Mouse (Mus musculus) NIH3T3 (cell line): Measurements from ENCODE around the gene Klhl32.

ENCODE experiments used
- DNase-seq: peaks from one replicate; pipeline ENCODE4 v3.0.0-alpha.2; 2012; ENCODE audit warnings: low read depth

The Klhl32 gene

GRCm38 (mm10) chr4:24630430-24630829 lies 220.5 kb downstream of the Klhl32 start:
- peak; percentile 12 for DNase-seq

GRCm38 (mm10) chr4:24627871-24628270 lies 223.1 kb downstream of the Klhl32 start:
- no peak for DNase-seq

- peak; percentile 36 for DNase-seq
Observed at GRCm38 (mm10) chr4:24626686-24627085, 224.2 kb downstream of the Klhl32 start.

DNA sequence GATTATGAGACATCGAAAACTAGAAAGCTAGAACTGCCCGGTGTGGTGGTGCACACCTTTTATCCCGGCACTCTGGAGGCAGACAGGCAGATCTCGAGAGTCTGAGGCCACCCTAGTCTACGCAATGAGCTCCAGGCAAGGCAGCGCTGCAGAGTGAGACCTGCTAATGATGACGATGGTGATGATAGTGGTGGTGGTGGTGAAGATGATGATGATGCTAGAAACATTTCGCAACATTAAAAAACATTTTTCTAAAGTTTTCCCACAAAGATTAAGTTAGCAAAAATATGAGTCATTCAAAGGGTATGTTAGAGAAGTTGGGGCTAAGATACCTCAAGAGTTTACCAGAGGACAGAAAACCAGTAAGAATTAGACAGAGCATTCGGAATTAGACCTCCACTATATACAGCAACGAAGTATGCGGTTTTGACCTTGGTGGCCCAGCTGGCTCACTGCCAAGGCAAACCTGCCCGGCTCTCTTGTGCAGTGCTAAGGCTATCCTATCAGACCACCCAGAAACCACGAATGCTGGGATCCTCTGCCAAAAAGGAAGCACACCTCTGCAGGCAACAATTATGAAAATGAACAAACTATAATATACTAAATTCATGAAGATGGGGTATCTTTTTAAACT lies 224.9 kb downstream of the Klhl32 start:
- peak; percentile 3 for DNase-seq

GRCm38 (mm10) chr4:24621422-24622187 lies 229.3 kb downstream of the Klhl32 start:
- DNase-seq = no peak

DNA sequence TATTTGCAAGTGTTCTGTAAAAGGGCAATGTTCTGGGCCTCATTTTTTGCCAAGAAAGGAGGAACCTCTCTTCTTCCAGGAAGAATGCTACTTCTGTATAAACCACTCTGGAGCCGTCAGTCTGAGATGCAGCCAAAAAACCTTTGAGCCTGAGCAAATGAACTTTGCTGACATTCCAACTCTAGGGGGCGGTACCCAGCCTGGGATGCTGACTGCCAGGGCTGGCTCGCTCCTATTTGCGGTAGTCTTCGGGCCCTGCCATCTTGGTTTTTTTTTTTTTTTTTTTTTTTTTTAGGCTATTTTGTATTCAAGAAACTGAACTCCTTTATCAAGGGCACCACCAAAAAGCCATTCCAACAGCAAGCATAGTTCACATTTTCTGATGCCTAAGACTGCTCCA lies 230.5 kb downstream of the Klhl32 start:
- DNase-seq = no peak

GRCm38 (mm10) chr4:24620005-24620404 lies 230.9 kb downstream of the Klhl32 start:
- no peak for DNase-seq

DNA sequence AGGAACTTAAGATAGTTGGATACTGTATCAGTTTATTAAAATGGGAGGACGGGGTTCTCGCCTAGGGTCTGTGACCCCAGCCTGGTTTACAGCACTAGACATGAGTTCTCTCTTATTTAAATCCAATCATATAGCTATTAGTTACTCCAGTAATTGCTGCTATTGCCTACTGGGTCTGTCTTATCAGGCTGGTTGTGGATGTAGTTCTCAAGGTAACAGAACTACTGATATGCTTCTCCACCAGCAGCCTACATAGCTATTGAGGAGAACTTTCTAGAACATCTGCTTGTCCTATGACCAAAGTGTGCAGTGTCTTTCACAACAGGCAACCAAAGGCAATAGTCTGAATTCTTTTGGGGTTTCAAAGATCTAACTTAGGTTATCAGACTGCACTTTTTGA lies 241.4 kb downstream of the Klhl32 start:
- DNase-seq = no peak

- DNase-seq = no peak
Observed at GRCm38 (mm10) chr4:24609085-24609484, 241.8 kb downstream of the Klhl32 start.

DNA sequence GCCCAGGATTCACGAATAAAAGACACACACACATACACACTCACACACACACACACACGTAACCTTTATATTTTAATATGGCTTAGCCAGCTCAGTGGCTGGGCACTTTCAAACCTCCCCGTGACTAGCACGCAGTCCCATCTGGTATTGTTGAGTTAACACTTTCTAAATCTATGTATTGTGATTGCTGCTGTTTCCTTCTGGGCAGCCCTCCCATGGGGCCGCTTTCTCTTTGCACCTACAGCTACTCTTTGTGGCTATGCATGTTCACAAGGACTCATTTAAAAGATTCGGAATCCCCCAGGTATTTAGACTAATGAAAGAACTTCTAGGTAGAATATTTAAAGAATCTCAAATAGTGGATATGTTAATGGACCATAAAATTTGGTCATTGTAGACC lies 249.2 kb downstream of the Klhl32 start:
- DNase-seq = no peak

GRCm38 (mm10) chr4:24598637-24599036 lies 252.3 kb downstream of the Klhl32 start:
- DNase-seq = no peak

- DNase-seq = no peak
Observed at GRCm38 (mm10) chr4:24596942-24597611, 253.8 kb downstream of the Klhl32 start.

- no peak for DNase-seq
Observed at GRCm38 (mm10) chr4:24594824-24595223, 256.1 kb downstream of the Klhl32 start.

DNA sequence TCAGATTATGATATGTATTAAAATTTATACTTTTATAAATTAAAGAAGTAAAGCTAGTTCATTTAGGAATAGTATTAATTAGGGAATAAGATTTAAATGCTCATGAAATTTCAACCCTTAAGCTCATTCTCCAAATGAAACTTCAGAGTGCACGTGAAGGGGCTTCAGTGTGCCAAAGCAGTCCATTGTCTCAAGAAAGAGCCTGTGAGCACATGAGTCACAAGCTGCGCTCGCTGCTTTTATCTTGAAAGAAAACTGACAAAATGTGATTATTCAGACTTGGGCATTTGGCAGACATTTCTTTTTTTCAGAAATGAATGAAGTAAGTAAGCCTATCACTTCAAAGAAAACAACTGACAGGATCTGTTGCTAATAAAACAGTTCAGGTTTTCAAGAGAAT lies 266.9 kb downstream of the Klhl32 start:
- DNase-seq = no peak

DNA sequence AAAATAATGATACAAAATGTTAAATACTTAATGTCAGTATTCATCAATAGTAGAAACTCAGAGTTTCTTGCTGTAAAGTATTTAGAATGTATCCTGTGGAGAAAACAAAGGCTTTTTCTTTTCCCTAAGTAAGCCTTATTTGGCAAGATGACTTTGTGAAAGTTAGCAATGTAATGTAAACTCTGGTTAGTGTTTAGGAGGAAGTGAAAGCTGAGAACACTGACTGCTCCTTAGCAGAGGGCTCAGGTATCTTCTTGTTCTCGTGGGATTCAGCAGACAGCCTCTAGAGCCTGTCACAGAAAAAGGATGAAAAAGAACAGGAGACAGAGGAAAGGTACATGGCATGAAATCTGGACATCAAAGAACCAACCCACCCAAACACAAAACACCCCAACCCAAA lies 268.6 kb downstream of the Klhl32 start:
- no peak for DNase-seq

DNA sequence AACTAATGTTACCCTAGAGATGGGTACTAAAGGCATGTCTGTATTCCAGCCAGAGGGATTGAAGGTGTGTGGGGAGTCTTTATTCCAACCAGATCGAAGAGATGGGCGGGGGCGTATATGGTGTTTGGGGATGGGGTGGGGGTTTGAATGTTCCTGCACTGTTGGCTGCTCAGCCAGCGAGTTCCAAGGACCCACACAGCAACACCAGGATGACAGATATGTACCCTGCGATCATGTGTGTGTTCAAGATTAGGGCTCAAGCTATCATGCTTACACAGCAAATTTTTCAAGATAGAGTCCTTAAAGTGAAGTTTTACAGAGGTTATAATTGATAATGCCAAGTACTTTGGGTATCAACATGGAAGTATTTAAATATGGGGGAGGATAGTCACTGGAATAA lies 273.3 kb downstream of the Klhl32 start:
- DNase-seq = no peak

DNA sequence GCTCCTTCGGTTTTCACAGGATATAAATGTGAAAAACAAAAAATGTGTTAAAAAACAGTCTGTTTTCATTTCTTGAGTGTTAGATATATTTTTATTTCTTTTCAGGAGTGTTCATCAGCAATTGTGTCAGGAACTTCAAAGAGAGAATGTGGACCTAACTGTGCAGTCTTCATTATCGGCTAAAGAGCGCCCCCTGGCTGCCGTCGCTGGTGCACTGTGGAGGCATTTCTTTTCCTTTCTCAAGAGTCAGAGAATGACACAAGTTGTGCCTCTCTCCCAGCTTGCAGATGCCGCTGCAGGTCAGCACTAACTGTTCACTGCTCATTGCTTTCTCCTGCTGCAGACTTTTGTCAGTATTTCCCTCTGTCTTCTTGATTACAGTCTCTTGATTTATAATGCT lies 276.6 kb downstream of the Klhl32 start:
- DNase-seq = peak; percentile 84

GRCm38 (mm10) chr4:24568989-24569556 lies 281.9 kb downstream of the Klhl32 start:
- peak; percentile 45 for DNase-seq

GRCm38 (mm10) chr4:24568026-24568425 lies 282.9 kb downstream of the Klhl32 start:
- DNase-seq = no peak
